Mouse (Mus musculus) R1 (cell line): Measurements from ENCODE around the gene Tbata.

Experiments
- DNase-seq: peaks from one replicate; pipeline ENCODE4 v3.0.0-alpha.2; 2018; ENCODE audit warnings: low read depth, low spot score

Gene Tbata

GRCm38 (mm10) chr10:61211105-61211504 is 39.4 kb downstream of the Tbata start:
- DNase-seq = no peak

DNA sequence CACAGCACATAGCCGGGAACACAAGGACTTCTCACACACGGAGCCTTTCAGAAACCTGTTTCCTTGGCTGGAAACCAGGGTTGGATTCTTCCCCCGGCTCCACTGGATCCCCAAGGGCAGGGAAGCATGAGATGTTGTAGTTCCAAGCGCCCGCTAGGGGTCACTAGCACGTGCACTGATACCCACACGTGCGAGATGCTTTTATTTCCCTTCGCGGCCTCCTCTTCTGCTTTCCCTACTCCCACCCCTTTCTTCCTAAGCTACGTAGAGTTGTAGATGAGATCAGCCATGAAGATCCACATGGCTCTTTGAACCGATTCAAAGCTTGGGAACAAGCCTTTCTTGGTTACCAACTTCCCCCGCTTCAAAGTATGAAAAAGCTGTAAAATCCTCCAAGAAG is 40.0 kb downstream of the Tbata start:
- peak; percentile 89 for DNase-seq

GRCm38 (mm10) chr10:61212817-61213216 is 41.1 kb downstream of the Tbata start:
- DNase-seq = peak; percentile 80

GRCm38 (mm10) chr10:61215658-61216057 is 43.9 kb downstream of the Tbata start:
- peak; percentile 72 for DNase-seq

DNA sequence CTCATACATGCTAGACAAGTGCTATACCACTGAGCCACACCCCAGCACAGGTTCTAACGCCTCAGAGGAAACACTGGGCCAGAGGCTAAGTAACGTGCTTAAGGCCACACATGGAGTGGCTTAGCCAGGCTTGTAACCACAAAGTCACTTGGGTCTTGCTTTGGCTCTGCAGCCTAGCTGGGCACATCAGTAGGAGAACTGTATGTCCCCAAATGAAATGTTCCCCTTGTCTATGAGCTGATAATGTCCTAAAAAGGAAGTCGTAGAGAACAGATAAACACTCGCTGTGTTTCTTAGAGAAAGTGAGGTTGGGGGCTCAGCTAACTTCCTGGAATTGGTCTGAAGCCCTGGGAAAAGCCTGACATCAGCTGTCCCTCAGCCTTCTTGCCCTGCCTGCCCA is 44.4 kb downstream of the Tbata start:
- DNase-seq = no peak

- peak; percentile 72 for DNase-seq
Measured at GRCm38 (mm10) chr10:61219318-61219717, 47.6 kb downstream of the Tbata start.

- DNase-seq = peak; percentile 90
Measured at GRCm38 (mm10) chr10:61225694-61226093, 53.9 kb downstream of the Tbata start.

DNA sequence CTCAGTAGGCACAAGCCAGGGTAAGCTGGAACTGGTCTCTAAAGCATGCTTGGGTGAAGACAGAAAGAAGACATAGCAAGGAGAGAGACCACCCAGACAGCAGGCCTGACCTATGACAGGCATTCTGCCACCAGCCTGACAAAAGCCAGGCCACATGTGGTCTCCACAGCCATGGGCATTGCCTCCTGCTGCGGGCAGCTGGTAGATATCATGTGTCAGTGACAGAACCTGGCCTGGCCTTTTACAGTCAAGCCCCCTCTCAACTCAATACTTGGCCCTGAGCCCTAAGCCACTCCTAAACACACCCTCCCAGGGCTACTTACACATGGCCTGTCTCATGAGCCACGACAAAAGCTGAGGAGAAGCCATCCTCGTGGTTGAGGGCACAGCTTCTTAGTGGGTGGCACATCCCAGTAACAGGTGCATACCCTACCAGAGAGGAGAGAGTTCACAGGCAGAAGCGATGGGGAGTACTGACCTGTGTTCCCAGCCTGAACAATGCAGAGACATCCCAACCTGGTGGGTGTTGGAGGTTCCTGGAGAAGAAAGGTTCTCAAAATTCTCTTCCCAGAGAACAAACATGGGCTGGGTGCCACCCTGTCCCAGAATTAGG is 55.1 kb downstream of the Tbata start:
- DNase-seq = no peak

DNA sequence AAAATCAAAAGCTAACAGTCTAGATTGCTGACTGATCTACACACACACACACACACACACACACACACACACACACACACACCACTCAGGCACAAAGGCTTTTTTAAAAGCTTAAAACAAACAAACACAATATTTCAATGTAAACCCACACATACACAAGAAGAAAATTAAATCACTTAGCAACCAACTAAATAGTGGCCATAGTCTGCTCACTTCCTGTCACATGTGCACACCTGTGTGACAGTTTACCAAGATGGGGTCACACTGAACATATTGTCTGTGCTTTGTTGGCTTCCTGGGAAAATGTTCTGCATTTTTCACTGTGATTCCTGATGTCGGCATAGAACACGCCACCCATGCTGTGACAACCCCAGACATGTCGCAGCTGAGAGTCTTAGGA is 60.0 kb downstream of the Tbata start:
- no peak for DNase-seq

GRCm38 (mm10) chr10:61232858-61233567 is 61.3 kb downstream of the Tbata start:
- DNase-seq = no peak

DNA sequence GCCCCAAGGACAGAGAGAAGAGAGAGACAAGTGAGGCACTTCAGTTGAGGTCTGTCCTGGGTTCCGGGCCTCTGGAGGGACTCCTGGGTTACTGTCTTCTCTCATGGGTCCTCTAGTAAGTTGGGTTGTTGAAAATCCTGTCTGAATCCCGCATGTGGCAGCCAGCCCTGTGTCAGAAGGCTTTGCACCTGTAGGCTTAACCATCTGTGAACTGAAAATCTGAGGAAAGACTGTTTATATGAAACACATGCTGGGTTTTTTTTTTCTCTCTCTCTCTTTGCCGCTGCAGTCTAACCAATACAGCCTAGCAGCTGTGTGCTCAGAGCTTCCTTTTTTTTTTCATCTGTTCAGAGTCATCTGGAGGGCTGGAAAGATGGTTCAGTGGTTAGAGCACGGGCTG is 62.6 kb downstream of the Tbata start:
- DNase-seq = no peak

DNA sequence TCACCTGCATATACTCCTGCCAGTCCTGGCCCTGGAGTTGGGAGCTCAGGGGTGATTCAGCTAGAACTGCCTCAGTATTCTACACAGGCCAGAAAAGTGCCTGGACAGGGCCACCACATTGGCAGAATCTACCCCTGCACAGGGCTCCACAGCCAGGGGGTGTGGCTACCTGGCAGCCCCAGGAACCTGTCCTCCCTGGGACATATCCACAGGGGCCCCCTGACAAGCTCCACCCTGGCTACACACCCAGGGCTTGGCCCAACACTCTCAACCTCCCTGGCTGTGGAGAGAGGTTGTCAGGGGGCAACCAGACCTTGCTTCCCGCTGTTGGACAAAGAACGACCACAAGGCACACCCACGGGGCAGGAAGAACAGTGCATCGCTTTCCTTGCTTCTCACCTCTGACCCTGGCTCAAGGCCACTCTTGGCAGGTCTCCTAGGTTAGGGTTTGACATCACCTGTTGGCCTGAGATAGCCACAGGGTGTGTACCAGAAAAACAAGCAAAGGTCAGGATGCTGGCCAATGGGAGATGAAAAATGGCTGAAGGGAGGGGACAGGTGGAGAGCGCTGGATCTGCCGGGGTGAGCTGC is 64.0 kb downstream of the Tbata start:
- peak; percentile 83 for DNase-seq

DNA sequence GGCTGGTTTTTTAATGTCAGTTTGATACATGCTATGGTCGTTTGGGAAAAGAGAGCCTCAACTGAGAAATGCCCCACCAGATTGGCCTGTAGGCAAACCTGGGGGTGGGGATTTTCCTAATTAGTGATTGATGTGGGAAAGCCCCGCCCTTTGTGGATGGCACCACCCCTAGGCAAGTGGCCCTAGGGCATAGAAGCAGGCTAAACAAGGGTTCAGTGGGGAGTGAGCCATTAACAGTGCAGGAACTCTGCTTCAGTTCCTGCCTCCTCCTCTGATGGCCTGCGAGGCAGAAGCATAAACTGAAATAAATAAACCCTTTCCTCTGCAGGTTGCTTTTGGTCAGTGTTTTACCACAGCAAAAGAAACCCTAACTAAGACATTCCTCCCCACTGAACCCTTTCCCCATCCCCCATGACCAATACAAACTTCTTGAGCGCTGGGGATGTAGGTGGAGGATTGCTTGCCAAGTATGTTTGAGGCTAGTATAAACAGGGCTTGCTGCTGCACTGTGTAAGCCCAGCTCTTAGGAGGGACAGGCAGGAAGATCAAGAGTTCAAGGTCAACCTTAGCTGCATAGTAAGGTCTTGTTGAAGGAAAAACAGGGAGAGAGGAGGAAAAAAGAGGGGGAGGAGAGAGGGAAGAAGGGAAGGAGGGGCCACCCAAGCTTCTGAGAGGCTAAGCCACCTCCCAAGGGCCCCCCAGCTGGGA is 65.1 kb downstream of the Tbata start:
- peak; percentile 94 for DNase-seq

DNA sequence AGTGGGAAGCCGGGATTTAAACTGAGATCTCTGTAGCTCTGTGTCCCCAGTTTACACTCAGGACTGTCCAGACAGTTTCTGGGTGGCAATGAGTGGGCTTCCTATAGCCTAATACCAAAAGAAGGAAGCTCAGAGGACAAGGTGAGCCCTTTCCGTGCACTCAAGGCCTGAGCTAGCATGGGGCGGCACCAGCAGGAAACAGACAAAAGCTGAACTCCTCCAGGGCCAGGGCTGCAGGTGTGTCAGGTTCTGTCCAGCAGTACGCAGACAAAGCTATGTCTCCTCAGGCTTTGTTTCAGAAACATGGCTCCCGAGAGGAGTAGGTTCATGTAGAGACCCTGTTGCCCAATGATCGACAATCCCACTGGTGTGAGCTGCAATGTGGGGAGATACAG is 65.6 kb downstream of the Tbata start:
- no peak for DNase-seq
